Mouse (Mus musculus) midbrain, embryonic 11.5 days (tissue): ENCODE measurements around the gene Cuta. TPM values are rescaled to one million over a fixed set of nuclear protein-coding genes. Genes with fewer than 3 reads are reported as not detected.

Experiments used
- ATAC-seq: fragments of 200-750 bp; cut with Nextera tagmentation; 2 replicates; pipeline ENCODE4 v1.8.0; 2017; ENCODE audit warnings: moderate TSS enrichment, moderate library complexity; ENCODE audit not compliant: low FRiP score
- DNase-seq: peaks from one replicate; pipeline ENCODE4 v3.0.0; 2015; ENCODE audit warnings: low spot score; ENCODE audit errors: missing footprints
- H3K27ac ChIP-seq: fragments of 300-500 bp; sonication (generic); 2 replicates; pipeline ENCODE4 v1.5.1; 2014; ENCODE audit warnings: low read depth, low read length
- H3K27me3 ChIP-seq: fragments of 300-500 bp; sonication (generic); 2 replicates; pipeline ENCODE4 v1.6.1; 2014; ENCODE audit warnings: mild to moderate bottlenecking, low read length, moderate library complexity, mixed read lengths; ENCODE audit not compliant: control insufficient read depth, insufficient read depth
- H3K36me3 ChIP-seq: fragments of 300-500 bp; sonication (generic); 2 replicates; pipeline ENCODE4 v1.6.1; 2014; ENCODE audit warnings: mild to moderate bottlenecking, low read length, moderate library complexity, mixed read lengths; ENCODE audit not compliant: control insufficient read depth, insufficient read depth
- H3K4me1 ChIP-seq: fragments of 300-500 bp; sonication (generic); 2 replicates; pipeline ENCODE4 v1.6.1; 2014; ENCODE audit warnings: low read length; ENCODE audit not compliant: control insufficient read depth, insufficient read depth
- H3K4me2 ChIP-seq: fragments of 300-500 bp; sonication (generic); 2 replicates; pipeline ENCODE4 v1.6.1; 2014; ENCODE audit warnings: mild to moderate bottlenecking, moderate library complexity
- H3K4me3 ChIP-seq: fragments of 300-500 bp; sonication (generic); 2 replicates; pipeline ENCODE4 v1.5.1; 2014; ENCODE audit warnings: low read depth, low read length
- H3K9ac ChIP-seq: fragments of 300-500 bp; sonication (generic); 2 replicates; pipeline ENCODE4 v1.6.1; 2014; ENCODE audit warnings: low read length
- H3K9me3 ChIP-seq: fragments of 300-500 bp; sonication (generic); 2 replicates; pipeline ENCODE4 v1.6.1; 2016; ENCODE audit warnings: low read length; ENCODE audit not compliant: control insufficient read depth
- WGBS: fragments of 180-500 bp; shearing (Covaris S2); extraction: QIAGEN DNeasy Blood & Tissue Kit; methylation state at CpG from one replicate; pipeline ENCODE4 v1.1.7; 2014; 5-methylcytosine and 5-hydroxymethylcytosine counted together
- polyA plus RNA-seq: library from polyadenylated mRNA; unstranded; fragments of >200 nt; fragmentation: Nextera tagmentation; extraction: Ambion mirVana; gene quantifications from 2 replicates; pipeline ENCODE4 v1.2.1, GENCODE M21; 2014

Gene Cuta
- polyA plus RNA-seq, 1 experiment from 2014 or later, result 157 TPM

DNA sequence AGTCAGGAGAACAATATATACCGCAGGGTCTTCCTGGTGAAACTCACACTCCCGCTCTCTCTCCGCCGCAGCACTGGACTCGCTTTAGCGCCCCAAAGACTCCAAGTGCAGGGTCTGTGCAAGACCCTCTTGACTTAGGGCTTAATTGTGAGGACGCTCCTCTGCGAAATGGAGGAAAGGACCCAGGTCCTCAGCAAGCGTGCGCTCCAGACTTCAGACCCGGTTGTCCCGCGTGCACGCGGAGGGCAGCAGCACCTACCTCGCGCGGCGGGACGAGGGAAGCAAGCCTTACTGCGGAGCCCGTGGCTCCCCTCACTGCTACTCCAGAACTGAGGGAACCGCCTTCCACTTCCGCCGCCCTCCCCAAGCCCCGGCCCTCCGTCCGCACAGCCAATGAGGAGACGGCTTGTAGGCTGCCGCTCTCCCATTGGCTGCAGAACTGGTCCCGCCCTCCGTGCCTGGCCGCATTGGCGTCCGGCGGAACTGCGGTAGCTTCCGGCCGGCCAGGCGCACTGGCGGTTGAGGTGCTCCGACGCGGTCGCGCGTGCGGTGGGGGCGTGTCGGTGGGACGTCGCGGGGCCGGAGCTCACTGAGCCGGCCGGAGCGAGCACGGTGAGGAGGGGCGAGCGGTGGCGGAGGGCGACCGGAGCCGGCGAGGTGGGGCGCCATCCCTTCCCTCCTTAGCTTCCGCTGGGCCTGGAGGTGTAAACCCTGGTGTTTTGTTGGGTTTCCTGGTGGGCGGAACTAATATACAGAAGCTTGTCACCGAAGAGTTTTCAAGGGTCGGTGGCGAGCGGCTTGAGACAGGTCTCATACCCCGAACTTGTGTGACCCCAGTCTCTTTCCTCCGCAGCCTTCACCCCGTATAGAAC lies 33.6 kb upstream of the Cuta start, which contains the start of gene Zbtb9:
Gene Zbtb9, plus strand, starts transcription at position 465 of the 872 bp plus-strand sequence.
- peak within 1 kb of the TSS; percentile 81 for H3K9ac ChIP-seq
- H3K36me3 ChIP-seq, result peaks cover 12% of the 10 kb centered on the region; the same call in 1 of the 2 replicates
- 0% methylated on average over 72 of the region's 75 CpGs for WGBS
- H3K27me3 ChIP-seq, result no peaks in the 10 kb centered on the region
- no peaks in the 10 kb centered on the region for H3K9me3 ChIP-seq
- H3K4me3 ChIP-seq, result peak within 1 kb of the TSS; percentile 90
- DNase-seq, result peak; percentile 99
- peak; percentile 100 for ATAC-seq
- peak within 1 kb of the TSS; percentile 94 for H3K4me2 ChIP-seq
- peaks cover 17% of the 10 kb centered on the region for H3K4me1 ChIP-seq
- no peak within 1 kb of the TSS; the same call in 1 of the 2 replicates for H3K27ac ChIP-seq

DNA sequence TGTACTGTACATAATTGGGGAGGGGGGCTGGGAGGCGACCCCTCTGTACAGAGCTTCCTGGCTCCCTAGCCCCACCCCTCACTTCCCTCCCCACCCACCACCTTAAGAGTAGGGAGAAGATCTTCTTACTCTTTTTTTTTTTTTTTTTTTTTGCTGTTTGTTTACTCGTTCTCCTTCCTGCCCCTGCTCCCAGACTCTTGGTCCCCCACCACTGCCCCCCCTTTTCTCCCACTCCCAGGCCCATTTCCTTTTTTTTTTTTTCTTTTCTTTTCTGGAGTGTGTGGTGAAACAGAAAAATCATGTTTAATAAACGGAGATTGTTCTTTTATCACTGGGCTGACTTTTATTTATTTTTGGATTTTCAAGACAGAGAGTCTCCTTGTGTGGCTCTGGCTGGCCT lies 32.7 kb upstream of the Cuta start:
- WGBS, result 12% methylated on average over 3 of the region's 3 CpGs
- H3K27ac ChIP-seq, result no peak overlapping the region
- H3K4me2 ChIP-seq, result peak overlapping the region; percentile 94
- no peak for DNase-seq
- no peaks in the 10 kb centered on the region for H3K9me3 ChIP-seq
- H3K27me3 ChIP-seq, result no peaks in the 10 kb centered on the region
- H3K4me3 ChIP-seq, result peak overlapping the region; percentile 90
- peaks cover 13% of the 10 kb centered on the region; the same call in 1 of the 2 replicates for H3K36me3 ChIP-seq
- peak overlapping the region; percentile 81 for H3K9ac ChIP-seq
- no peak for ATAC-seq
- H3K4me1 ChIP-seq, result peaks cover 17% of the 10 kb centered on the region

DNA sequence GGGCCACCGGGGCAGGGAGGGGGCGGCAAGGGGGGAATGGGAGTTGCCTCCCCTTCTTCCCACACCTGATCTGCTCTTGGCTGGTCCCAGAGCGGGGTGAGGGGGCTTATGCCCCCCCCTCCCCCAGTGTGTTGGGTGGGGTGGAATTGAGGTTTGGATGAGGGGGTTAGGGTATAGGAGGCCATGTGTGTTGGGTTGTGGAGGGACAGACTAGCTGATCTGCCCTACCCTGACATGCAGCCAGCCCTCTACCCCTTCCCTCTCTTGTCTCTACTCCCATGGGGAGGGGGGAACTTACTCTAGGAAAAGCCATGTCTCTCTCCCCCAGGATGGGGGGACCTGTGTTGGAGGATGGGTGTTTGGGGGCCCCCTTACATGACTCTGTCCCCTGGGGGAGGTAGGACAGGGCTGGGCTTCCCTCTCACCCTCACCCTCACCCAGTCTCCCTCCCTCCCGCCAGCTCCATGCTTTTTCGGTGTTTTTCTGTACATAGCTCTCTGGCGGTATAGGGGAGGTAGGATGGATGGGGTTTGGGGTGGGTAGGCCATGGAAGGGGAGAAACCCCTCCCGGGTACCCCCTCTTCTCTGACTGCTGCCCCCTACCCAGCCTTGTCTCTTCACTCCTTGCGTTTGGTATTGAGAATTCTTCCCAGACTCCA lies 32.0 kb upstream of the Cuta start:
- H3K4me1 ChIP-seq, result peaks cover 15% of the 10 kb centered on the region
- H3K9ac ChIP-seq, result no peak overlapping the region
- H3K9me3 ChIP-seq, result no peaks in the 10 kb centered on the region
- H3K27ac ChIP-seq, result no peak overlapping the region
- H3K4me3 ChIP-seq, result no peak overlapping the region
- WGBS, result 58% methylated on average over 8 of the region's 8 CpGs
- ATAC-seq (no peak), DNase-seq (no peak)
- H3K27me3 ChIP-seq, result no peaks in the 10 kb centered on the region
- H3K4me2 ChIP-seq, result no peak overlapping the region; the same call in 1 of the 2 replicates
- H3K36me3 ChIP-seq, result peaks cover 13% of the 10 kb centered on the region

DNA sequence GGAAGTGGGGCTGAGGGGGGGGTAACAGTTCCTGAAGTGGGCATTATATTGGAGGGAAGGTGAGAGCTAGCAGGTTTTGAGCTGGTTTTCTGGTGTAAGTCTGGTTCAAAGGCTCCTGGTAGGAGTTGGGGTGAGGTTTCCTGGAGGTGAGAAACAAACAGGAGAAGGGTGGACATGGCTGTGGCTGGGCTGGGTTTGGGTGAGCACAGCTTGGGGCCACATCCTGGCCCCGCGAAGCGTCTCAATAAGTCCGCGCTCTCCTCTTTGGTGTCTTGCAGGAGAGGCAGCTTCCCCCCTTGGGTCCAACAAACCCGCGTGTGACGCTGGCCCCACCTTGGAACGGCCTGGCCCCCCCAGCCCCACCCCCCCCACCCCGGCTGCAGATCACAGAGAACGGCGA lies 30.9 kb upstream of the Cuta start:
- H3K27me3 ChIP-seq, result no peaks in the 10 kb centered on the region
- H3K9ac ChIP-seq, result no peak overlapping the region
- H3K27ac ChIP-seq, result no peak overlapping the region
- ATAC-seq, result no peak
- DNase-seq, result no peak
- WGBS, result 67% methylated on average over 12 of the region's 12 CpGs
- peaks cover 6% of the 10 kb centered on the region for H3K36me3 ChIP-seq
- H3K4me3 ChIP-seq, result no peak overlapping the region
- H3K4me2 ChIP-seq, result no peak overlapping the region
- H3K9me3 ChIP-seq, result no peaks in the 10 kb centered on the region
- peaks cover 12% of the 10 kb centered on the region for H3K4me1 ChIP-seq

DNA sequence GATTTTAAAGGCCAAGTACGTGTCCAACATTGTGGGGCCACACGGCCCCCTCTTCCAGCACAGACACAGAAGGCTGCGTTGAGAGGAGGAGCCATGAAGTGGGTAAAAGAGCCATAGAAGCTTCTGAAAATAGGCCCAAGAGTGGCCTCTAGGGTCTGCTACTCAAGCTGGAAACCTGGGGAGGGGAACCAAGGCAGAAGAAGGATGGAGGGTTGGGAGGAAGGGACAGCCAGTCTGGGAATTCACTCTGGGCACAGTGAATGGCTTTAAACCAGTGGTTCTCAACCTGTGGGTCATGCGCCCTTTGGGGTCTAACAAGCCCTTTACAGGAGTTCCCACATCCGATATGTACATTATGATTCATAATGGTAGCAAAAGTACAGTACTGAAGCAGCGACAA lies 29.9 kb upstream of the Cuta start:
- DNase-seq (no peak), ATAC-seq (no peak)
- Histone ChIP-seq H3K9me3 (no peaks in the 10 kb centered on the region), H3K9ac (no peak overlapping the region), H3K36me3 (peaks cover 11% of the 10 kb centered on the region), H3K4me3 (no peak overlapping the region), H3K27me3 (no peaks in the 10 kb centered on the region), H3K4me2 (no peak overlapping the region), H3K27ac (no peak overlapping the region), H3K4me1 (peaks cover 12% of the 10 kb centered on the region)
- WGBS, result 85% methylated on average over 6 of the region's 6 CpGs

DNA sequence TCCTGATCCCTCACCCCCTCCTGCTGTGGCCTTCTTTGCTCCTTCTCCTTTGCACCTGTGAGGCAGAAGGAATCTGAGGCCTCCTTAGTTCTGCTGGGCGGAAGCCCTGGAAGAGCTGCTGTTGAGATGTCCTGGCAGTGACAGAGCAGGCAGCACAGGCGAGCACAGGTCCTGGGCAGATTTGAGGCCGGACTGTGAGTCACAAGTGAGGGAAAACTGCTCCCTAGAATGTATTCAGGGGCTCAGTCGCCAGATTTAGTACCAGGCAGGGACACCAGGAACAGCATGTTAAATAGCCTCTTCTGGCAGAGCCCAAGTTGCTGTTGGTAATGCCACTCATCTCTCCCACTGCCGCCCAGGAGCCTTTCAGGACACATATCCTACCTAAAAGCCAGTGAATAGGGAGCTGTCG lies 28.8 kb upstream of the Cuta start:
- Histone ChIP-seq H3K4me3 (no peak overlapping the region), H3K36me3 (peaks cover 12% of the 10 kb centered on the region), H3K27ac (no peak overlapping the region), H3K9ac (no peak overlapping the region), H3K4me2 (no peak overlapping the region), H3K4me1 (peaks cover 4% of the 10 kb centered on the region; the same call in 1 of the 2 replicates), H3K9me3 (no peaks in the 10 kb centered on the region), H3K27me3 (no peaks in the 10 kb centered on the region)
- ATAC-seq (no peak), DNase-seq (no peak)
- 80% methylated on average over 6 of the region's 6 CpGs for WGBS

DNA sequence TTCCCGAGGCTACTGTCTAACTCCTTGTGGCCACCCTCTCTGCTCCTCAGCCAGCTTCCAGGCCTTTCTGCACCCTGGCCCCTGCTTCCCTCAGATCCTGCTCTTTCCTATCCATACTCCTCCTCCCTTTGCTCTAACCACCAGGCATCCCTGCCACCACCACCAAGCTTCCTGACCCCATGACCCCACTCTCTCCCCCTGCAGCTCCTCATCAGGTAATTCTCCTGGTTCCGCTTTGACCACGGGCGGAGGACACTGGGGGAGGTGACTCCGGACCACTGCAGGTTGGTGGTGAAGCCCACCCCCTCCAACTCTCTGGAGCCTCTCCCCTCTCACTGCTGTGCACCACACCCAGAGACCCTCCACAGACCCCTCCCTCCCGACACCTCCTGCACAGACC lies 28.1 kb upstream of the Cuta start:
- DNase-seq, result no peak
- Histone ChIP-seq H3K27ac (no peak overlapping the region), H3K9me3 (no peaks in the 10 kb centered on the region), H3K9ac (no peak overlapping the region), H3K4me3 (no peak overlapping the region), H3K4me2 (no peak overlapping the region), H3K4me1 (peaks cover 4% of the 10 kb centered on the region; the same call in 1 of the 2 replicates), H3K36me3 (peaks cover 18% of the 10 kb centered on the region), H3K27me3 (no peaks in the 10 kb centered on the region)
- WGBS, result 94% methylated on average over 6 of the region's 6 CpGs
- ATAC-seq, result no peak

DNA sequence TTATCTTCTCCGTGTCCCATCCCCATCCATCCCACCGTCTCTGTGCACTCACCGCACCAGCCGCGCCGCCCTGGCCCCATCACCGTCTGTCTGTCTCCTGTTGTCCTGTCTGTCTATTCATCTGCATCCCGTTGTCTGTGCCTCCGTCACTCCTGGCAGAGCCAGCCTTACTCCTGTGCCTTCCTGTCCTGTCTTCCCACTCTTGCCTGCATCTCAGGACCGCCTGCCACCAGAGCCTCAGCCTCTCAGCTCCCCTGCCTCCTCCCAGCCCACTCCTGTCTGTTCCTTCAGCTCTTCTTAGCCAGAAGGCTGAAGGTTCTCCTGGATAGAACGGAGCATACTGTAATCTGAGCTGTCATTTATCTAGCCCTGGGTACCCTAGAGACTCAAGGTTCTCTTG lies 27.6 kb upstream of the Cuta start:
- DNase-seq, result no peak
- Histone ChIP-seq H3K4me3 (no peak overlapping the region), H3K36me3 (peaks cover 18% of the 10 kb centered on the region), H3K4me1 (peaks cover 2% of the 10 kb centered on the region; the same call in 1 of the 2 replicates), H3K4me2 (no peak overlapping the region), H3K9me3 (no peaks in the 10 kb centered on the region), H3K27ac (no peak overlapping the region), H3K27me3 (no peaks in the 10 kb centered on the region), H3K9ac (no peak overlapping the region)
- 89% methylated on average over 11 of the region's 11 CpGs for whole genome bisulfite sequencing
- no peak for ATAC-seq
